Mouse (Mus musculus): ENCODE measurements around the gene Fabp6. TPM values are rescaled to one million over a fixed set of nuclear protein-coding genes. Genes with fewer than 3 reads are reported as not detected.

Fabp6 gene
- polyA plus RNA-seq, 1 experiment from 2014 or later = not detected

DNA sequence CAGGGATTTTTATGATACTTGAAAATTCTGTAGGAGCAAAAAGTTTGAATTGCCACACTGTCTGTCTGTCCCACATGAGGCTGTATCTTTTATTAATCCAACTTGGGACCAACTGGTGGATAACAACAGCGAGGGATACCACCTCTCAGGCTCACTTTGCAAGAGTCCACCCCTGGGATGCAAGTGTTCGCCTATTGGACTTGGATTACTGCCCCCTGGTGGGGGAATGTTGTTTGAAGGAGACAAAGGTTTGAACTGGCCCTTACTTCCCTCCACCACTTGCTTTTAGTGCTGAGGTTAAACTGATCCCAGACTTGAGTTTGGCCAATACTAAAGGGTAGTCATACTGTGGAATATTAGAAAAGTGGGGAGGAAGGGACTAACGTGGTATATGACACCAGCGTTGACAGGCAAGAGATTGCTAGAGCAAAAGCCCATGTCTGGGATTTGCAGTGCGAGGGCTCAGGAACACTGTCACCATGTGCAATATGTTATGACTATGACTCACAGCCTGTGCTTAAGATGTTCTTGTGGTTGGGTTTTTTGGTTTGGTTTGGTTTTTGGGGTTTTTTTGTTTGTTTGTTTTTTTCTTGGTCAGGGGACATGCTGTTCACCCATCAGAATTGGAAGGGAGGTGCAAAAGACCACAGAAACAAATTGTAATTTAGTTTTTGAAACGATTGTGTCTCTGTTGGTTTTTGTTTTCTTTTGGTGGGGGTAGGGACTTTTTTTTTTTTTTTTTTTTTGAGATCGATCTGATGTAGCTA is 14.8 kb downstream of the Fabp6 start, which contains the start of gene 4933415A04Rik:
Gene 4933415A04Rik, plus strand, starts transcription at position 717 of the 767 bp plus-strand sequence.
- no peak within 1 kb of the TSS for H3K4me3 ChIP-seq (replicated peaks)
- peaks cover 4% of the 10 kb centered on the region; the same call in 1 of the 2 replicates for H3K4me1 ChIP-seq (replicated peaks)
- H3K9me3 ChIP-seq = no peaks in the 10 kb centered on the region
- H3K9ac ChIP-seq (replicated peaks) = no peak within 1 kb of the TSS
- peaks cover 41% of the 10 kb centered on the region for H3K36me3 ChIP-seq
- no peaks in the 10 kb centered on the region for H3K27me3 ChIP-seq
- H3K27ac ChIP-seq = no peak within 1 kb of the TSS
- 71% methylated on average over 7 of the region's 7 CpGs for WGBS
- peak; percentile 44; the same call in 1 of the 2 replicates for ATAC-seq
- H3K4me2 ChIP-seq (replicated peaks) = no peak within 1 kb of the TSS

DNA sequence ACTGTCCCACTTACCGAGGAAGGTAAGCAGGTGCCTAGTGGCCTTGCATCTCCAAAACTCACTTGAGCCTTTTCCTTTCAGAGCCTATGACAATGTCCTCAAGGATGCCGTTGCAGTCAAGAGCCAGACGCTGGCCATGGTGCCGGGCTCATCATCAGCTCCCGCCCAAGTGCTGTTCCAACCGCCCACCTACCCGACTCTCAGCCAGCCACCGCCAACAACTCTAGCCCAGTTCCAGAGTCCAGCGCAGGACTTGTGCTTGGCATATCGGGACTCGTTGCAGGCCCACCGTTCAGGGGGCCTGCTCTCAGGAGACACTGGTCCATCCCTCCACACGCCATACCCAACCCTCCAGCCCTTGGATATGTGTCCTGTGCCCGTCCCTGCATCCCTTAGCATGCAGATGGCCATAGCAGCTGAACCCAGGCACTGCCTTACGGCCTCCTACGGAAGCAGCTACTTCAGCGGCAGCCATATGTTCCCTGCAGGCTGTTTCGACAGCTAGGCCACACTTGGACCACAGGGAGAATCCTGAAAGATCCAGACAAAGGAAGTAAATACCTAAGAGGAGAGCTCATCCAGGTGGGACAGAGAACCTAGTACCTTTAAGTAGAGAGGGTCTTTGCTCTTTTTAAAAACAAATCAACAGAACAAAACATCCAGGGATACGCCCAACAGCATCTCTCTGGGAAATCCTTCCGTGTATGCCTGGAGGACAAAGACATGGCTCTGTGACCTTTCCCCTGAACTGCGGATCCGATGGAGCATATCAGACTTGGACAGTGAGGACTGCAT is 15.9 kb downstream of the Fabp6 start:
- H3K27ac ChIP-seq = peak overlapping the region; percentile 12; the same call in 1 of the 2 replicates
- no peak for ATAC-seq

DNA sequence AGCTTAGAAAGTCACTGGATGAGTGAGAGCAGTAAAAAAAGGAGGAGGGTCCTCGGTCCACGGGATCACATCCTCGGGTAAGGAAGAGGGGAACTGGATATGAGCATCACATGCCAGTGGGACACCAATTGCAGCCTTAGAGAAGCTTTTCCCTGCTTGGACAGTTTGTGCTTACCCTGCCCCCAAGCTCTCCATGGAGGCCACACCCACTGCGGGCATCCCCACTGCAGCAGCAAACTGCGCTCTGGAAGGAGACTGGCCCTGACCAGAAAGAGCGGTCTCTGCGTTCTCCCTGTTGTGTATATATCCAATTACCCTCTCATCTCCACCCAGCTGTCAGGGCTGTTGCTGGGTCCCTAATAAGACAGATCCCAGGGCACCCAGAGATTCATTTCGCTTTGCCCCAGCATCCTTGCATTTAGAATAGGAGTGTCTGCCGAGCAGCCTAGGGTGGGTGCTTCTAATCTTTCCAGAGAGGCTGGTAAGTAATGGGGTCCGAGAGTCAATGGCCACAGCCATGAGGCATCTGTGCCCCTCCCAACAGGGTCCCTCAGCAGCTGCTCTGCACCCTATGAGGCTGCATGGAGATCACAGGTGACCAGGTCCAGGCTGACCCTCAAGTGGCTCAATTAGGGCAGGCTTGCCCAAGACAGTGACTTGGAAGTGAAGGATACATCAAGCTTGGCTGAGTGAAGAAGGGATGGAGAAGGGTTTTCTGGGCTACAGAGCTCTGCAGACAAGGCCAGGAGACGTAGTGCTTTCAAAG is 23.4 kb downstream of the Fabp6 start:
- Histone ChIP-seq H3K4me2 (replicated peaks) (no peak overlapping the region), H3K4me3 (replicated peaks) (no peak overlapping the region), H3K4me1 (replicated peaks) (peaks cover 27% of the 10 kb centered on the region), H3K9ac (replicated peaks) (no peak overlapping the region), H3K36me3 (peaks cover 9% of the 10 kb centered on the region), H3K9me3 (no peaks in the 10 kb centered on the region), H3K27ac (no peak overlapping the region), H3K27me3 (no peaks in the 10 kb centered on the region)
- no peak for ATAC-seq
- WGBS = 36% methylated on average over 11 of the region's 11 CpGs

More for the DNA sequence above, 15.9 kb downstream of the Fabp6 start:
- Histone ChIP-seq H3K4me3 (replicated peaks) (no peak overlapping the region), H3K36me3 (peaks cover 41% of the 10 kb centered on the region), H3K4me2 (replicated peaks) (no peak overlapping the region), H3K4me1 (replicated peaks) (peaks cover 4% of the 10 kb centered on the region; the same call in 1 of the 2 replicates), H3K27me3 (no peaks in the 10 kb centered on the region), H3K9ac (replicated peaks) (no peak overlapping the region), H3K9me3 (no peaks in the 10 kb centered on the region)
- WGBS = 90% methylated on average over 22 of the region's 22 CpGs

DNA sequence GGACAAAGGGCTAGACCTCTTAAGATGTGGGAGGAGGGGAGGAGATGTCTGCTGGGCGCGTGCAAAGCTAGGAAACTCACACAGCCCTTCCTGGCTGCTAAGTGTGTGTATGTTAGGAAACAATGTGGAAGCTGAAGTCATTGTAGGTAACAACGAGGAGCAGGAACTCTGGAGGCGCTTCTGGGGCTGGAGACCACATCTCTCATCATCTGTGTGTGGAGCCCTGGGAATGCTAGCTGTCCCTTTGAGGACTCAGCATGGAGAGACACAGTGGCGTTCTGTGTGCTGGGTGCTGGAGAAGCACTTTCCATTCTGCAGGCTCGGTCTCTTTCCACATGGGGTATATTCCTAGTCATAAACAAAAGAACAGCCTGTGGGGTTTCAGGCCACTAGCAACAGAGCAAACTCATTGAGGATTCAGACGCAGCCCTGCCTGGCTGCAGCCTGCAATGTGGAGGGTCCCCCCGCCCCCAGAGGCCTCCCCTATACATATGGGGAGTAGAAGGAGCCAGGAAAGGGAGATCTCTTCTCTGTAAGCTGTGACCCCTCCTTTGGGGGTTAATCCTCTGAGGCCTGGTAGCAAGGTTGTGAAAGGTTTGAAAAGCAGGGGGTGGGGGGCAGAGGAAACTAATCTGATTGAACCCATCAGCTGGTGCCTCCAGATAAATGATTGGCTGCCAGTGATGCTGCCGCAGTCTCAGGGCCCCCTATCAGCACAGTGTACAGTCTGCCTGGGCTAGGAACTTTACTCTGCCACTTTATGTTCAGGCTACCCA is 25.8 kb downstream of the Fabp6 start:
- ATAC-seq = peak; percentile 96
- 1% methylated on average over 9 of the region's 9 CpGs for WGBS
- Histone ChIP-seq H3K4me1 (replicated peaks) (peaks cover 43% of the 10 kb centered on the region), H3K9me3 (no peaks in the 10 kb centered on the region), H3K4me3 (replicated peaks) (no peak overlapping the region), H3K9ac (replicated peaks) (peak overlapping the region; percentile 21), H3K27me3 (no peaks in the 10 kb centered on the region), H3K27ac (peak overlapping the region; percentile 94), H3K36me3 (peaks cover 8% of the 10 kb centered on the region), H3K4me2 (replicated peaks) (peak overlapping the region; percentile 40)

DNA sequence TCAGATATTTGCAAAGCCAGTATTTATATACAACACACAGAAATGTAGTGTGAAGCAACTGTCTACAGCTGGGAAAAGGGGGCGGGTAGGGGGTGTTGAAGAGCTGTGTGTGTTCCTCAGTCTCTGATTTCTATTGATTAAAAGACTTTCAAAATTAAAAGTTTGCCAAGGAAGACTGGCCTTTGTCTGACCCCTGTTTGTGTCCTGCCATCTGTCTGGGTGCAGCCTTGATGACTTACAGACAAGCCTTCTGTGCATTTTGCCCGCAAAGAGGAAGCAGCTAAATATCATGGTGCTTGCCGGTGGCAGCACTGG is 26.3 kb downstream of the Fabp6 start:
- H3K4me2 ChIP-seq (replicated peaks) = peak overlapping the region; percentile 40
- 8% methylated on average over 3 of the region's 3 CpGs for WGBS

DNA sequence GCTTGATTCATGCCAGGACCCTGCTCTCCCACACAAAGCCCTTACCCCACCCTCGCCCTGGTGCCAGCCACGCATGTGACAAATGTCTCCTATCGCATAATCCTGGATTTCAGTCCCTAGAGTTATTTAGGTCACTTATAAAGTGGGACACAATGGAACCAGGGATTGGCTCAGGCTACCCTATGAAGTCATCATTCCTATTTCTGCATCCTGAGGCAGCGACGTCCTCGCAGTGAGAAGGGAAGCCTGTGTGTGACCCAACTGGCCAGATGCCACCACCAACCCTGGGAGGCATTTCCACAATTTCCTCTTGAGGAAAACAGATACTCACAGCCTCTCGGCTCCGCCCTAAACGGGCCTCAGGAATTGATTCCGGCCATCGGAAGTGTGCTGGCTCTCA is 31.7 kb downstream of the Fabp6 start:
- no peak overlapping the region for H3K4me3 ChIP-seq (replicated peaks)
- H3K27ac ChIP-seq = peak overlapping the region; percentile 52; the same call in 1 of the 2 replicates
- H3K9me3 ChIP-seq = no peaks in the 10 kb centered on the region
- no peaks in the 10 kb centered on the region for H3K36me3 ChIP-seq
- WGBS = 77% methylated on average over 11 of the region's 11 CpGs
- peaks cover 52% of the 10 kb centered on the region for H3K4me1 ChIP-seq (replicated peaks)
- no peak overlapping the region for H3K4me2 ChIP-seq (replicated peaks)
- H3K9ac ChIP-seq (replicated peaks) = no peak overlapping the region
- H3K27me3 ChIP-seq = no peaks in the 10 kb centered on the region
- ATAC-seq = no peak

More for the DNA sequence above, 26.3 kb downstream of the Fabp6 start:
- Histone ChIP-seq H3K4me3 (replicated peaks) (no peak overlapping the region), H3K36me3 (peaks cover 4% of the 10 kb centered on the region), H3K4me1 (replicated peaks) (peaks cover 48% of the 10 kb centered on the region), H3K27ac (peak overlapping the region; percentile 94), H3K9ac (replicated peaks) (peak overlapping the region; percentile 21; the same call in 1 of the 2 replicates), H3K27me3 (no peaks in the 10 kb centered on the region), H3K9me3 (no peaks in the 10 kb centered on the region)
- no peak for ATAC-seq

DNA sequence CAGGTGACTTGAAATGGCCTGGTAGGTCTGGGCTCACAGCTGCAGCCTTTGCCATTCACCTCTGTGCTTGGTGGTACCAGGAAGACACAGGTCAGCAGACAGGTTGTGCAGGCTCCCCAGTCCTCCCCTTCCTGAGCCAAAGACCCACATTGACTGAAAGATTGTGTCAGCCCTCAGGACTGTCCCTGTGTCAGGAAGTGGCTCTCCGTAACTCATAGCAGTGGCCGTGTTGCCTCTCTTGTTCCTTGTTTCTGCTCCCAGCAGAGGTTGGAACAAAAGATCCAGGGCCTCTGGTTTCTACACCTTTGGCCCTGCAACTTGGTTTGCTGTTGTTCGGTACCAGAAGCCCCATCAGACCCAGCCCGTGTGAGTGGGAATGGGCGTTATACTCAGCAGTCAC is 32.2 kb downstream of the Fabp6 start:
- Histone ChIP-seq H3K9ac (replicated peaks) (no peak overlapping the region), H3K4me3 (replicated peaks) (no peak overlapping the region), H3K27ac (peak overlapping the region; percentile 52), H3K4me2 (replicated peaks) (no peak overlapping the region), H3K4me1 (replicated peaks) (peaks cover 56% of the 10 kb centered on the region), H3K27me3 (no peaks in the 10 kb centered on the region), H3K36me3 (no peaks in the 10 kb centered on the region), H3K9me3 (no peaks in the 10 kb centered on the region)
- 83% methylated on average over 5 of the region's 5 CpGs for WGBS
- ATAC-seq = no peak

DNA sequence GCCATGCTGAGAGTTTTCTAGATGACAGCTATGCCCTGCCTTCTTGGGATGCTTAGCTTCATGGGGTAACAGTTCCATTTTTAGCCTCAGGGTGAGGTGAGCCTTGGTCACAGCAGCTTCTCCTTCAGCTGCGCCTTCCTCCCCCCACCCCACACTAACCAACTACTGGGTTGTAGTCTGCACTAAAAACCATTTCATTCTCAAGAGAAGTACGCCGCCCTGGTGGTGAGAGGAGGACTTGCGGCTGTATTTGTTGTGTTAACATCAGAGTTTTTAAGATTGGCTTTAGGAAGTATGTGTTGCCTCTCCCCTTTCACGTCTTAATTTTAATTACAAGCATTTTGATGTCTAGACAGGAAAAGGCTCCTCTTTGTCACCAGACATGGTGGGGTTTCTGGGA is 33.1 kb downstream of the Fabp6 start:
- no peak overlapping the region for H3K4me2 ChIP-seq (replicated peaks)
- H3K9ac ChIP-seq (replicated peaks) = no peak overlapping the region
- H3K36me3 ChIP-seq = no peaks in the 10 kb centered on the region
- H3K27ac ChIP-seq = no peak overlapping the region
- H3K4me3 ChIP-seq (replicated peaks) = no peak overlapping the region
- no peaks in the 10 kb centered on the region for H3K27me3 ChIP-seq
- peaks cover 65% of the 10 kb centered on the region for H3K4me1 ChIP-seq (replicated peaks)
- 62% methylated on average over 5 of the region's 5 CpGs for WGBS
- H3K9me3 ChIP-seq = no peaks in the 10 kb centered on the region
- no peak for ATAC-seq

DNA sequence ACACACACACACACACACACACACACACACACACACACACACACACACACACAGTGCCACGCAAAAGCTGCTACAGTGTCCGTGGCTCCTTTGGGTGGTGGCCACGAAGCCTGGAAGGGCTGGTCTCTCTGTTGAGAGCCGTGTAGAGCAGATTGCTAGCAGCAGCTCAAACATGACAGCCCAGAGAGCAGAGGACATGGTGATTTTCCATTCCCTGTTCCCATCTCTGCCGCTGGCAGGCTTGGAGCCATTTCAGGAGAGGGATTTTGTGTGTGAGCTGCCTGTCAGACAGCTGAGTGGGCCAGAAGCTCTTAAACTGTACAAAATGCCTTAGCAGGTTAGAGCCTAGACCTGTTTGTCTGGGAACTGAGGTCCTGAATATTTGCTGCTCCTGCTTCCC is 34.6 kb downstream of the Fabp6 start:
- no peaks in the 10 kb centered on the region for H3K36me3 ChIP-seq
- H3K4me1 ChIP-seq (replicated peaks) = peaks cover 56% of the 10 kb centered on the region
- H3K4me2 ChIP-seq (replicated peaks) = no peak overlapping the region
- H3K27me3 ChIP-seq = no peaks in the 10 kb centered on the region
- ATAC-seq = no peak
- H3K27ac ChIP-seq = peak overlapping the region; percentile 67
- no peaks in the 10 kb centered on the region for H3K9me3 ChIP-seq
- 52% methylated on average over 5 of the region's 5 CpGs for WGBS
- no peak overlapping the region for H3K4me3 ChIP-seq (replicated peaks)
- H3K9ac ChIP-seq (replicated peaks) = no peak overlapping the region

DNA sequence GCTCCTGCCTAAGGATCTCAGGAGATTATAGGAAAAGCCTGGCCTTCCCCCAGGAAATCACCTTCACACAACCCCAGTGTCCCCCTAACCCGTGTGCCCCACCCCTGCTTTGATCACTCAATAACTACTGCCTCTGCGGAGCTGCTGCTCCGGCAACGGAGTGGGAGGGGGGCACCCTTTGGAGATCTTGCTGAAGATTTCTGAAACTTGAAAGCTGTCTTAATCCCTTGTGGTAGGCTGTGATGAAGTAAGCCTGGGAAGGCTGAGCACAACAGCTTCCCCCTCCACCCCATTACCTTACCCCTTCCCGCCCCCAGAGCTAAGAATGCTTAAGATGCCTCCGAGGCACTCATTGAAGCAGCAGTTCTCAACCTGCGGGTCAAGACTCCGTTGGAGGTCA is 35.5 kb downstream of the Fabp6 start:
- H3K4me3 ChIP-seq (replicated peaks) = no peak overlapping the region
- 0 out of 2 replicates have a peak overlapping the region, but pooled peaks have one; percentile 16 for H3K9ac ChIP-seq (replicated peaks)
- peaks cover 50% of the 10 kb centered on the region for H3K4me1 ChIP-seq (replicated peaks)
- H3K4me2 ChIP-seq (replicated peaks) = no peak overlapping the region
- 5% methylated on average over 8 of the region's 8 CpGs for WGBS
- H3K27me3 ChIP-seq = no peaks in the 10 kb centered on the region
- peak overlapping the region; percentile 67 for H3K27ac ChIP-seq
- ATAC-seq = peak; percentile 73
- no peaks in the 10 kb centered on the region for H3K36me3 ChIP-seq
- H3K9me3 ChIP-seq = no peaks in the 10 kb centered on the region

DNA sequence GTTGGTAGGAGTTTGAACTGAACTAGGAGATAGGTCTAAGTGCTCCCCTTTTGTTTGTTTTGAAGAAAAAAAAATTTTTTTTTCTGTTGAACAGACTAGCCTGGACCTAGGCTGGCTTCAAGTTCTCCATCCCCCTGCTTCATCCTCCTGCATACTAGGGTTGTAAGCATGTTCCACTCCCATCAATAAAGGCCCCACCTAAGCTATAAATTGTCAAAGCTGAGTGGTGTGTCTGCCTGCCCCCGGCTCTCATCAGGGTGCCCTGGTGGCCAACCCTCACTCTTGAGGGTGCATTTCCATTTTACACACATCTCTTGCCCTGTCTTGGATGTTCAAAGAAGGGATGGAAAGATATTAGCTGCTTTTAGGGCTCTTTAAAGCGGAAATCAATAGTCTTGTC is 35.9 kb downstream of the Fabp6 start:
- H3K27ac ChIP-seq = peak overlapping the region; percentile 67; the same call in 1 of the 2 replicates
- H3K4me2 ChIP-seq (replicated peaks) = no peak overlapping the region
- 0 out of 2 replicates have a peak overlapping the region, but pooled peaks have one; percentile 16 for H3K9ac ChIP-seq (replicated peaks)
- H3K4me1 ChIP-seq (replicated peaks) = peaks cover 50% of the 10 kb centered on the region
- WGBS = 21% methylated on average over 2 of the region's 2 CpGs
- ATAC-seq = peak; percentile 46
- no peaks in the 10 kb centered on the region for H3K36me3 ChIP-seq
- H3K9me3 ChIP-seq = no peaks in the 10 kb centered on the region
- no peaks in the 10 kb centered on the region for H3K27me3 ChIP-seq
- H3K4me3 ChIP-seq (replicated peaks) = no peak overlapping the region

Measured in midbrain, embryonic 13.5 days (tissue).